Mouse (Mus musculus) C2C12 (cell line): Measurements from ENCODE around the gene Cpne2.

Experiments used
- CTCF ChIP-seq: IDR thresholded peaks from one replicate; pipeline ENCODE4 v1.5.1; 2011; ENCODE audit not compliant: control insufficient read depth, insufficient read depth, insufficient read length
- MYOD1 ChIP-seq: IDR thresholded peaks from one replicate; pipeline ENCODE4 v1.6.1; 2011; ENCODE audit warnings: low read depth; ENCODE audit not compliant: control insufficient read depth, insufficient read length

DNA sequence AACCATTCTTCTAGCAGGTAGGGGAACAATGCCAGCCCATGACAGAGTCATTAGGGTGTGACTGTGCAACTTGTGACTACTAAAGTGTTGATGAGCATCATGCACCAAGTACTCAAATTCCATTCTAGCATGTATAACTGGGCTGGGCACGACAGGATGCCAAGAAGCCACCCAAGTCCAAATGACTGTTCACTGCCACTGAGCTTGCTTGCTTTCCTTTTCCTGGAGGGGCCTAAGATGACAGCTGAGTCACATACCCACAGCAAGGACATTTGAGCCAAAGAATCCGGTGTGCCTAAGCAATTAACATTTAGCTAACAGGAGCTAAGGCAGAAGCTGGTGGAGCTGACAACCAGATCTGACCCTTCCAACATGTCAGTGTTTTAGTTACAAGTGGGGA lies 39.1 kb downstream of the Cpne2 start:
- TF ChIP-seq CTCF, result no peak
- TF ChIP-seq MYOD1, result peak; percentile 12
